Mouse (Mus musculus) midbrain, embryonic 11.5 days (tissue): Measurements from ENCODE around the gene Glp2r. TPM values are rescaled to one million over a fixed set of nuclear protein-coding genes. Genes with fewer than 3 reads are reported as not detected.

Experiments used
- polyA plus RNA-seq: library from polyadenylated mRNA; unstranded; fragments of >200 nt; fragmentation: Nextera tagmentation; extraction: Ambion mirVana; gene quantifications from 2 replicates; pipeline ENCODE4 v1.2.1, GENCODE M21; 2014

Gene Glp2r
- polyA plus RNA-seq, 1 experiment from 2014 or later, result not detected

Other genes starting within 250 kb of the Glp2r start
- gene Rcvrn, start 75.8 kb downstream of the Glp2r start, polyA plus RNA-seq, result not detected in 2 replicates
- gene Gsg1l2, start 3.5 kb upstream of the Glp2r start, polyA plus RNA-seq, result not detected in 2 replicates
- gene Dhrs7c, start 27.0 kb upstream of the Glp2r start, polyA plus RNA-seq, result not detected in 2 replicates
- 0.51 and 0.97 TPM in 2 replicates for gene Usp43, start 151.0 kb upstream of the Glp2r start, polyA plus RNA-seq
- 0.25 and 0.46 TPM in 2 replicates for gene Cfap52, start 194.5 kb upstream of the Glp2r start, polyA plus RNA-seq
- 55.3 and 60.7 TPM in 2 replicates for gene Stx8, start 195.0 kb upstream of the Glp2r start, polyA plus RNA-seq